In the genomic region with DNA sequence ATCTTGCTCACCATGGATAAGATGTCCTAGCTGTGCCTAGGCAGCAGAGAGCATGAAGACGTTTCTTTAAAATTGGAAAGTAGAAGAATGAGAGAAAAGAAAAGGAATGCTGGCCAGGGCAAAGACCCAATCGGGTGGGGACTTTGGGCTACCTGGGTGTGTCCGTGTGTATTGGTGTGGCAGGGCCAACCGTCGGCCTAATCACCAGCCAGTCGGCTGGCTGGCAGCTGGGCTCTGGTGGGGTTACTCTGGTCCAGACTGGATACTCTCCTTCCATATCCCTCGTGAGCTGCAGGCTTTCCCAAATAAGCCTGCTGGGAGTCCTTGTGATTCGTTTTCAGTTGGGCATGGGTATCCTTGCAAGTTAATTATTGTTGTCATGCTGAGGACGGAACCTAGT, we compare ENCODE assay signal across 15 mouse cellular contexts. TPM values are rescaled to one million over a fixed set of nuclear protein-coding genes. Genes with fewer than 3 reads are reported as not detected.
"Had no signal": no experiment of that assay in that cellular context is flagged by ENCODE, and none has a peak within 500 bp of the region (broad histone marks: within the 10 kb centered on the region; RNA-seq: fewer than 3 reads in every experiment).

No protein-coding gene starts in this region.

- H3K9me3 ChIP-seq: limb, embryonic 13.5 days; liver, embryonic 15.5 days; midbrain, embryonic 12.5 days; neural tube, embryonic 13.5 days had no signal

- H3K4me3 ChIP-seq: limb, embryonic 13.5 days; liver, embryonic 15.5 days; midbrain, embryonic 12.5 days; neural tube, embryonic 13.5 days had no signal

- H3K27ac ChIP-seq: limb, embryonic 13.5 days; liver, embryonic 15.5 days; midbrain, embryonic 12.5 days; neural tube, embryonic 13.5 days had no signal

- H3K9ac ChIP-seq: limb, embryonic 13.5 days; liver, embryonic 15.5 days; lung, embryonic 14.5 days; midbrain, embryonic 12.5 days; neural tube, embryonic 13.5 days had no signal

- H3K27me3 ChIP-seq: limb, embryonic 13.5 days; liver, embryonic 15.5 days; midbrain, embryonic 12.5 days; neural tube, embryonic 13.5 days had no signal

- ATAC-seq: midbrain, embryonic 16.5 days had no signal

- H3K4me2 ChIP-seq: limb, embryonic 13.5 days; liver, embryonic 11.5 days; liver, embryonic 15.5 days; lung, embryonic 14.5 days; midbrain, embryonic 12.5 days; neural tube, embryonic 13.5 days had no signal

- H3K36me3 ChIP-seq: limb, embryonic 13.5 days; liver, embryonic 15.5 days; midbrain, embryonic 12.5 days; neural tube, embryonic 13.5 days had no signal

- DNase-seq: kidney, adult 18-20 months; kidney, postnatal 10 days; left cerebral cortex, postnatal 4 days; lung, embryonic 14.5 days; lung, postnatal 10 days; retina, postnatal 1 day; thymus, adult 2 months; thymus, postnatal 25 days had no signal

RNA-seq across cellular contexts. Expression of a gene that starts 41.2 kb away (rescaled TPM):
- polyA plus RNA-seq: kidney, embryonic 14.5 days; liver, embryonic 11.5 days; liver, embryonic 15.5 days; lung, embryonic 14.5 days; midbrain, embryonic 12.5 days had no signal
